Mouse (Mus musculus): ENCODE data around the gene Pip5k1b. TPM values are rescaled to one million over a fixed set of nuclear protein-coding genes. Genes with fewer than 3 reads are reported as not detected.

Pip5k1b gene
- total RNA-seq, 2 experiments from 2014 or later: 24.1 to 25.8 TPM

DNA sequence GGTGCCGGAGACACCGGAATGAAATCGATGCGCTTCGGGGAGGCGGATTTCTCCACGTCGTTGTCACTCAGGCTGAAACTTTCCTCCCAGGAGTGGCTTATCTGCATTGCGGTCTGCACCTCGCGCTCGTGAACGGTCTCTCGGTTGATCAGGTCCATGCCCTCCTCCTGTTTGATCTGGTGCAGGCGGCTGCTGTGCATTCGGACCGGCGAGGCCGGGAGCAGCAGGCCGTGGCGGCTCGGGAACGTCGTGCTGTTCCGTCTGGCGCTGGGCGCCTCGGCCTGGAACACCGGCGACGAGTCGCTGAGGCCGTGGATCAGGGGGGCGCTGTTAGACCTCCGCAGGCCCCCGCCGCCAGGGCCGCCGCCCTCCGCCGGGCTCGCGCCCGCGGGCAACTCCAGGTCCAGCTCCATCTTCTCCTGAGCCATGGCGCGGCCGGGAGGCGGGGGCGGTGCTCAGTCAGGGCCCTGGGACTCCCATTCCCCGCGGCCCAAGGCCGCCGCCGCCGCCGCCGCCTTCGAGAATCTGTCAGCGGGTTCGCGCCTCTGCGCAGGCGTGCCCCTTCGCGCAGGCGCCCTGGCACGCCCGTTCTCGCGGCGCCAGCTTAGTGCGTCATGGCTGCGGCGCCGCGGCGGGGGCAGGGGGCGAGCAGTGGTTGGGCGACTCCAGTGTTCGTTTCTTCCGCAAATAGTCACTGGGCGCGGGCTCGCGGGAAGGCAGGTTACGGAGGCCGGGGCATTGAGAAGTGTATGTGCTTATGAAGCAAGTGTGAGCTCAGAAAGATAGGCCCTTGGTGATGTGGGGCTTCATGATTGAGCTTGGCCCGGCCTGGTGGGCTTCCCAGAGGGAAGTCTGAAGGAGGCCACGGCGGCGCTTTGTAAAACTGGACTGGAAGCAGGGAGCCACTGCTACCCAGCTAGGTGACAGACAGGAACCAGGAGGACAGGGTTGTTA lies 78.5 kb downstream of the Pip5k1b start, which contains the start of gene Fam122a:
Gene Fam122a, minus strand, starts transcription at position 428 of the 954 bp plus-strand sequence.
- DNase-seq (ENCODE audit: low spot score in 2 of 2): peak; percentile 82 to 91

DNA sequence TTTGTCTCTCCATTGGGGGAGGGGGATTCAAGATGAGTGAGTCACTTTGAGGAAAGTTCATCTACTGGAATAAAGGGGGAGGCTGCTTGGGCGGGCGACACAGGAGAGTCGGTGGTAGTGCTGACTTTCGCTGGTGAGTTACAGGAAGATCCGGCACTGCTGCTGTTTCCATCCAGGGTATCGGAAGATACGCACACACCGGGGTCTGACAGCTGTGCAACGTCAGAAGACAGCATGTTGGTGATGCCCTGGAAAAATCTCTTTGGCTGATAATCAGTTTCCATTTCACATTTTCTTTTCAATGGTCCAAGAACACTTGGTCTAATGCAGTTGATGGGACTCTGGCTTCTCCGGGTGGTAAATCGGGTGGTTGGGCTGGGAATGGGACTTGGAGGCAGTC lies 79.2 kb downstream of the Pip5k1b start:
- no peak for DNase-seq (ENCODE audit: low spot score in 2 of 2)

DNA sequence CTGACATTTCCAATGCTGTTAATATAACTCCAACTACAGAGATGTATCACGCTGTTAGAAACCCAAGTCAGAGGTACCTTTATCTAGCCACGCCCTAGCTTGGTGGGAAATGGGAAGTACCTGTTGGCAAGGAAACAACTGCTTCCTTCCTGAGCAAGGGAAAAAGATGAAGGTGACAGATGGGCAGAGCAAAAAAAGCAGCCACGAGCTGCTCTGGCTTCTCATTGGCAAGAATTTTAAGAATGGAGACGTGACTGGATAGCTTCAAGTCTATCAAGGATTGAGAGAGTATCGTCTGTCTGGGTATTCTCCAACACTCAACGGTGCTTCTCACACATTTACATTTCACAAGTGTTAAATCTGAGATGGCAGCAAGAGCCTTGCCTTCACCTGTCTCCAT lies 80.4 kb downstream of the Pip5k1b start:
- no peak for DNase-seq (ENCODE audit: low spot score in 2 of 2)

DNA sequence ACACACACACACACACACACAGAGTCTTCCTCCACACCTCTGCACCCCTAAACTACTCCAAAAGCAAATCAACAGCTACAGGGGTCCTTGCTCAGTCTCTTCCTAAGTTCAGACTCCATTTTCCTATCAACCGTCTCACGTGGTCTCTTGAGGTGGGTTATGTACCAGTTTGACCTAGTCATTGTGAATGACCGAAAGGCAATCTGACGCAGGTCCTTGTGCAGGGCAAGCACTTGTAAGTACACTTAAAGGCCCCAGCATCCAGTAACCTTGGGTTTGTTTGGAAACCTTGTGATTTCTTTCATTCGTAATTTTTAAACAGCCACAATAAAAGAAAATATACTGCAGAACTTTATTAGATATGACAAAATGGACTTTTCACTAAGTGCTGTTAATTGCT lies 83.2 kb downstream of the Pip5k1b start:
- no peak for DNase-seq (ENCODE audit: low spot score in 2 of 2)

DNA sequence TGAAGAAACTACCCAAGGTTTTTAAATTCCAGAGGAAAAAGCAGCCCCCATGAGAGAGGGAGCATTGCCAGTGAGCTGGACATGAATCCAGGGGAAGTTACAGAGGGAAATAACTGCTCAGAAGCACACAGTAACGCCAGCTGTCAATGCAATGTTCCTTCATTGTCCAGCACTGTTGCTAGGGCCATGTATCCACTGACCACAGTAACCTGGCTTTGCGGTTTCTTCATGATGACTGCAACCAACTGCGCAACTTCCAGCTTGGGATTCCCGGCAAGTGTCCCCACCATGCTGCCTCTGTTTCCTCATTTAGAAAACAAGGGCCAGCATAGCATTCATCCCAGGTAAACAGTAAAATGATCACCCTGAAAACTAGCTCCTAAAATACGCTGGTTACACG lies 84.1 kb downstream of the Pip5k1b start:
- no peak for DNase-seq (ENCODE audit: low spot score in 2 of 2)

- DNase-seq (ENCODE audit: low spot score in 2 of 2): no peak
Observed at GRCm38 (mm10) chr19:24469216-24469615, 86.5 kb downstream of the Pip5k1b start.

DNA sequence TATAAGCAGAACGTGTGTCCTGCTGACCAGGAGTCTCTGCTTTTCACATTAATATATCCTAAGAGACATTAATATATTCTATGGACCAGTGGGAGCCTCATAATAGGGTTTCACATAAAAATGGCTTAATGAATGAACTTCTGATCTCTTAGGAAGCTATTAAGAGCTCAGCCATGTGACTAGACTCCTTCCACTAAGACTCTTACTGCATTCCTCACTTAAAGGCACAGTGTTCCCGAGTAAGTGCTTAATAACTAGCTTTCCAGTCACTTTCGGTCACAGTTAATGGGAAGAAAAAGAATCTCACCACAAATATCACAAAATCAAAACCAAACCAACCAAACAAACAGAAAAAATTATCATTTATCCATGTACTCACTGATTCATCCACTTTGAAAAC lies 87.1 kb downstream of the Pip5k1b start:
- DNase-seq (ENCODE audit: low spot score in 2 of 2): no peak

GRCm38 (mm10) chr19:24463011-24463410 lies 92.7 kb downstream of the Pip5k1b start:
- DNase-seq (ENCODE audit: low spot score in 2 of 2): no peak

GRCm38 (mm10) chr19:24456591-24457231 lies 99.0 kb downstream of the Pip5k1b start:
- peak; percentile 54 to 55 for DNase-seq (ENCODE audit: low spot score in 2 of 2)

GRCm38 (mm10) chr19:24455249-24455960 lies 100.3 kb downstream of the Pip5k1b start:
- DNase-seq (ENCODE audit: low spot score in 2 of 2): no peak

DNA sequence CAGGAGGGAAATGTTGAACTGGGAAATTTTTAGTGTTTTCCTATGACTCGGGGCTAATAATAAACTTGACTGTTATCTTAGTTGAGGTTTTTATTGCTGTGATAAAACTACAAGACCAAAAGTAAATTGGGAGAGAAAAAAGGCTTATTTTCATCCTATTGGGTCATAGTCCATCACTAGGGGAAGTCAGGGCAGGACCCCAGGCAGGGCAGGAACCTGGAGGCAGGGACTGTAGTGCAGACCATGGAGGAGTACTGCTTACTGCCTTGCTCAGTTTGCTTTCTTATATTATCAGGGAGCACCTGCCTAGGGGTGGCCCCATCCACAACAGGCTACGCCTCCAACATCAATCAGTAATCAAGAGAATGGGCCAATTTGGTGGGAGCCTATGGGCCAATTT lies 101.2 kb downstream of the Pip5k1b start:
- DNase-seq (ENCODE audit: low spot score in 2 of 2): no peak

DNA sequence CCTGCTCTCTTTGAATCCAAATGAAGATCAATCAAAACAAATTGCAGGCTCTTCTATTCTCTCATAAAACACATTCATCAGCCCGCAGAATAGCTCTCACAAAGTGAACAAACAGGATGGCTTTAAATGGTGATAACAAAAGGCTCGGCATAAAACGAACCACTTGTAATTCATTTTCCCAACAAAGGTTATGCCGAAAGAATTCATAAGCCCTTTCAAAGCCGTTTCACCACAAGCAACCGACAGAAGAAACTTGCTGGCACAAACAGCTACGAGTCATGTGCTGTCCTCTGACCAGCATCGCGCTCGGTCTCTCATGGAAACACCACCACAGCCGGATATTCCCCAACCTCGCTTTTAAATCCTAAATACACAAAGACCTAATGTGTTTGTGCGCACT lies 102.3 kb downstream of the Pip5k1b start:
- DNase-seq (ENCODE audit: low spot score in 2 of 2): peak in 1 of 2 experiments; percentile 16

DNA sequence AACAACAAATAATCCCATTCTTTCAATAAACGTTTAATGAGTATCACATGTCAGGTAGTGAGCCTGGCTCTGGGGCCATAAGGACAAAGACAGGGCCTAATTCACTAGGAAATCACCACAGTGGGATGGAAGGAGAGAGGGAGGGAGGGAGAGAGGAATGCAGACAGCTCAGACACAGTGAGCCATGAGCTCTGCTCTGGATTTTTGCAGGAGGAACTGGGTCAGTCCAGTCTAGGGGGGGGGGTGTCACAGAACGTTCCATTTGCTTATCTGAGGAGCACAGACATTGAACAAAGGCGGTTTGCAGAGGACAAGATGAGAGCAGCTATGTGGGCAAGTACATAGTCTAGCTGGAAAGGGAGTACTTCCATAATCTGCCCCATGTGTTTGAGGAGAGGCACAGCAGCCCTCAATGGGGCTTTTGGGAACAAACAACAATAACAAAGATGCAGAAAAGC lies 103.2 kb downstream of the Pip5k1b start:
- no peak for DNase-seq (ENCODE audit: low spot score in 2 of 2)

DNA sequence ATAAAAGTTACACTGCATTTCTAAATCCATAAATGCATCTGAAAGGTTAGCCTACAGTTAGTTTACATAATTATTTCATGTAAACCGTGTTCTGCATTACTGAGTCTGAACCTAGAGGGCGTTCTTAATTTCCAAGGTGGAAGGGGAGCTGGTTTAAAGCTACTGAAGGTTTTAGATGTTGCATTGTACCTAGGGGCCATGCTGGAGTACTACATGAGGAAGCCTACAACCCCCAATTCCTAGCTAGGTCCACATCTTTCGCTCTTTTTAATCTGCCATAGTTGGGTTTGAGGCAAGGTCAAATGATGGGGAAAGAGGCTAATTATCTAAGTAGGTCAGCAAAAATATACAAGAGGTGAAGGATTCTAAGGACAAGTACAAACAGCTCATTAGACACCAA lies 104.0 kb downstream of the Pip5k1b start:
- no peak for DNase-seq (ENCODE audit: low spot score in 2 of 2)

DNA sequence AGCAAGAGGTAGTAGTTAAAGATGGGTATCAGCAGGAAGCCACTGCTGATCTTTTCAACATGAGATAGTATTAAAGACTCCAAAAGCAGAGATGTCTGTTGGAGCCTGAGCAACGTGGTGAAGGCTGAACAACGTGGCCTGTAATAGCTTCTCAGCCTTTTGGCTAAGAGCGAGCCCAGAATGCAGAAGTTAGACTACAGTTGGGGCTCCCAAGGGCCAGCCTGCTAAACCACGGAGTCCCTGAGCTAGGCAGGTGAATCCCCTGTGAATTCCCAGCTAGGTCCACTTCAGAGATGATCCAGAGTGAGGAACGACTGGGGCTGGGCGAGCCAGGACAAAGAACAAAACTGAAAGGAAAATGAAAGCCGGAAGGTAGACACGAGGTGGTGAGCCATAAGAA lies 104.9 kb downstream of the Pip5k1b start:
- DNase-seq (ENCODE audit: low spot score in 2 of 2): no peak

DNA sequence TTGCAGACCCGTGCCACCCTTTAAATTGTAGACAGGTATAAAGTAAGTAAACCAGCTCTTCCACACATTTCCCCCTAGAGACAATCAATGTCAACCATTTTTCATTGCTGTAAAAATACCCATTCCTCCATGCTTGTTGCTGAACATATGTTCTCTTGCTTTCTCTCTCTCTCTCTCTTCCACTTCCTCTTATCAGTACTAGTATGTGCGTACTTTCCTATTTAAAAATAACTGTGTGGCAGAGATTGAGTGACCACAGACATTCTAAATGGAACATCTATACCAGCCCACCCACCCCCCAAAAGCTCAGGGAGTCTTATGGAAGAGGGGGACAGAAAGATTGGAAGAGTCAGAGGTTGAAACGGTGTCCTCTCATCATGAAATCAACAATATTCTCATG lies 111.3 kb downstream of the Pip5k1b start:
- no peak for DNase-seq (ENCODE audit: low spot score in 2 of 2)

DNA sequence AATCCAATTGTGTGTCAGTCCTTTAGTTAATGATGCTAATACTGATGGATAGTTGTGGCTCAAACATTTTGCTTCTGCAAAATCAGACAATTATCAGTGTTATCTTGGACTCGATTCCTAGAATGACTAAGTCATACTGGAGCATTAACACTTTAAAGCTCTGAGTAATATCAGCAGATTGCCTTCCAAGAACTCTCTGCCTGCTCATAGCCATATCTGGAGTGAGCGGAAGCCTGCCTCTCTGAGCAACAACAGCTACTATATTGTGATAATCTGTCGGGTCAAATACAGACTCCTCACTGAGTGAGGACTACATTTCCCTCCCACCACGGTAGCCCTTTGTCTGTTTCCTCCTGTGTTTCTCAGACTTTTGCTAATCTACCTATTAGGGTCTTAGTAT lies 116.0 kb downstream of the Pip5k1b start:
- DNase-seq (ENCODE audit: low spot score in 2 of 2): no peak

DNA sequence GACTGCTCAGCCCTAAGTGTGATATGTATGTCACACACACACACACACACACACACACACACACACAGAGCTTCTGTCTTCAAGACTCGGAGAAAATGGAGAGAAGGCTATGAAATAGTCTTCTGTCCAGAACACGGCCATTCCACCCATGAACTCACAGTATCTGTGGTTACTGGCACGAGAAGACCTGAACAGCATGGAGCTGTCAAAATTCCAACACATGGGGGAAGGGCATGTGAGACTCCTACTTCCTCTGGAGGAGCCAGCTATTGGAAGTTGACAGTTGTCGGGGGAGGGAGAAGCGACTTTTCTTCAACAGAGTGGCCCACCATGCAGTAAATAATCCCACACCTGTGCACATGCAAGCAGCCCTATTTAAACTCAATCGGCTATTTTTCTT lies 121.4 kb downstream of the Pip5k1b start:
- no peak for DNase-seq (ENCODE audit: low spot score in 2 of 2)

- no peak for DNase-seq (ENCODE audit: low spot score in 2 of 2)
Observed at GRCm38 (mm10) chr19:24432447-24432846, 123.2 kb downstream of the Pip5k1b start.

GRCm38 (mm10) chr19:24431381-24431780 lies 124.3 kb downstream of the Pip5k1b start:
- DNase-seq (ENCODE audit: low spot score in 2 of 2): no peak

GRCm38 (mm10) chr19:24428011-24428410 lies 127.7 kb downstream of the Pip5k1b start:
- DNase-seq (ENCODE audit: low spot score in 2 of 2): no peak

DNA sequence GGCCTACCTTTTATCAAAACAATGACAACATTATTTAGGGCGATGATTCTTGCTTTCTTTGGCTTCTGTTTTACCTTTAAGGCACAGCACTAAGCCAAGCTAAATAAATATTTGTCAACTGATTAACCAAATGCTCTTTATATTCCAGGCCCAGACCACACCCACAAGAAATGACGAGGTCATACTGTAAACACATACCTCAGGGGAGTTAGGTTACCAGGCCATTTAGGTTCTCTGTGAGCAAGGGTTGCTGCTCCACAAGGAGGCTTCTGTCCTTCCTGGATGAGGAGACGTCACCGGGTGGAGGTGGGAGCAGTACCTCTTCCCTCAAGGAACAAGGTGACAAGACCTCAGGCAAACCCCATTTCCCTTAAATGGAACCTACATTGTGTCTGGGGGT lies 128.4 kb downstream of the Pip5k1b start:
- no peak for DNase-seq (ENCODE audit: low spot score in 2 of 2)

All from left cerebral cortex, adult 18-20 months (tissue).